Mouse (Mus musculus) v-Abl transformed pro-B cells (cell line): ENCODE measurements at regions not wholly inside any gene's neighbourhood (a gene's known extent, or its start where the extent isn't known, plus 50 kb on each side); places are given as distances from the start of the nearest gene placed in this dataset.

Source experiments
- in situ Hi-C, 2 experiments: fragments of 400-800 bp; cut with MboI; formaldehyde crosslinking; loops; one replicate each; pipeline ENCODE4 v1.15.1; 2025; ENCODE audit not compliant: unreplicated experiment in 2 of 2

GRCm38 (mm10) chr14:64574773-64575172 lies 470.7 kb downstream of the Prss52 start:
- in situ Hi-C loops: no loop called here

- in situ Hi-C loops: no loop called here
These were observed 471.9 kb downstream of the Prss52 start for GRCm38 (mm10) chr14:64575954-64576353.

GRCm38 (mm10) chr14:64580086-64580485 lies 476.0 kb downstream of the Prss52 start:
- in situ Hi-C loops: no loop called here

GRCm38 (mm10) chr14:64580862-64581261 lies 476.8 kb downstream of the Prss52 start:
- in situ Hi-C loops: no loop called here

GRCm38 (mm10) chr14:64581705-64582104 lies 477.6 kb downstream of the Prss52 start:
- in situ Hi-C loops: no loop called here

GRCm38 (mm10) chr14:64582822-64583221 lies 478.7 kb downstream of the Prss52 start:
- in situ Hi-C loops: no loop called here

GRCm38 (mm10) chr14:64584221-64584620 lies 480.1 kb downstream of the Prss52 start:
- in situ Hi-C loops: no loop called here

GRCm38 (mm10) chr14:64585081-64585470 lies 481.0 kb downstream of the Prss52 start:
- in situ Hi-C loops: no loop called here

GRCm38 (mm10) chr14:64585471-64586192 lies 481.5 kb downstream of the Prss52 start:
- in situ Hi-C loops: no loop called here

- in situ Hi-C loops: no loop called here
These were observed 482.3 kb downstream of the Prss52 start for GRCm38 (mm10) chr14:64586386-64586859.

- in situ Hi-C loops: no loop called here
These were observed 483.0 kb downstream of the Prss52 start for GRCm38 (mm10) chr14:64586860-64587698.

GRCm38 (mm10) chr14:64587699-64588434 lies 483.8 kb downstream of the Prss52 start:
- in situ Hi-C loops: no loop called here

GRCm38 (mm10) chr14:64588561-64588960 lies 484.5 kb downstream of the Prss52 start:
- in situ Hi-C loops: no loop called here

- in situ Hi-C loops: no loop called here
These were observed 485.0 kb downstream of the Prss52 start for GRCm38 (mm10) chr14:64589126-64589525.

- in situ Hi-C loops: no loop called here
These were observed 485.8 kb downstream of the Prss52 start for GRCm38 (mm10) chr14:64589571-64590547.

GRCm38 (mm10) chr14:64590611-64591010 lies 486.5 kb downstream of the Prss52 start:
- in situ Hi-C loops: no loop called here

- in situ Hi-C loops: no loop called here
These were observed 487.2 kb downstream of the Prss52 start for GRCm38 (mm10) chr14:64591091-64591976.

GRCm38 (mm10) chr14:64592176-64592575 lies 488.1 kb downstream of the Prss52 start:
- in situ Hi-C loops: no loop called here
